Mouse (Mus musculus) liver, adult 2 months (tissue): ENCODE measurements around the gene Cerk.

Experiments
- CTCF ChIP-seq: fragments of 200-500 bp; IDR thresholded peaks from 2 replicates; pipeline ENCODE4 v1.5.1; 2011; ENCODE audit warnings: low read depth, low read length, control low read depth
- POLR2A ChIP-seq: fragments of 200-500 bp; IDR thresholded peaks from 2 replicates; pipeline ENCODE4 v1.6.1; 2011; ENCODE audit warnings: low read length, control low read depth; ENCODE audit not compliant: insufficient read depth; ENCODE audit errors: extremely low read depth

DNA sequence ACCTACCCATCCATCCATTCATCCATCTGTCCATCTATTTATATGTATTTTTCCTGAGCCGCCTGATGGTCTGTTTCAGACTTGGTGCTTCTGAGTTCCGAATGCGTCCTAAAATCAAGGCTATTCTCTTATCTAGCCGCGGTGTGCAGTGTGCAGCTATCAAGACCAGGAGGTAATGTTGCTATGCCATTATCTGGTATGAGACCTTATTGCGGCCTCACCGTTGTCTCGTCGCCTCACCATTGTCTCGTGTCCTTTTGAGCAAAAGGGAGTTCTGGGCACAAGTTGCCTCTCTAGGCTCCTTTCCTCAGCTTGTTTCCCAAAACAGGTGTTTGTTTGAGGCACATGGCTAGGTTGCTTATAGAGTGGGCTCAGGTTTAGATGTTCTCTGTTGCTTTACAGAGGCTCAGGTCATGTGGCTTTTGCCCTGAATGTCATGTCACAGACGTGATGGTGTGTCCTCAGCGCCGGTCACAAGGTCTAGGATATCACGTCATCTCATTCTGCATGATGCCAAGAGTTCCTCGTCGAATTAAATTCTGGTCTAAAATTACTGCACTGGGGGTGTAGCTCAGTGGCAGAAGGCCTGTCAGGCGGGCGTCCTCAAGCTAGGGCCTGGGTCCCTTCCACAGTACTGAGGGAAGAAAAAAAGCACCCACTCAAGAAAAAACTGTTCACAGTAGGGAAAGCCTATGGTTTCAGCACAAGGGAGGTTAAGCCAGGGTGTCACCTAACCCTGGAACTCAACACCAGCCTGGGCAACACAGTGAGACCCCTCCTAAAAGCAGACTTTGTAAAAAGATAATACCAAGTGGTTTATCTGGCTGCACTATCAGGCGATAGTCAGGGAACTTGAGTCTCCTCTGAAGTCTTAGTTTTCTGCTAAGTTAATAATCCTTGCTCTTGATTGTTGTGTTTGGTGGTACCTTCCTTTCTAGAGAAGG lies 81.3 kb downstream of the Cerk start:
- TF ChIP-seq CTCF, result no peak
- TF ChIP-seq POLR2A, result no peak
